Comparison of ENCODE assay signal across 13 mouse cellular contexts in the genomic region with DNA sequence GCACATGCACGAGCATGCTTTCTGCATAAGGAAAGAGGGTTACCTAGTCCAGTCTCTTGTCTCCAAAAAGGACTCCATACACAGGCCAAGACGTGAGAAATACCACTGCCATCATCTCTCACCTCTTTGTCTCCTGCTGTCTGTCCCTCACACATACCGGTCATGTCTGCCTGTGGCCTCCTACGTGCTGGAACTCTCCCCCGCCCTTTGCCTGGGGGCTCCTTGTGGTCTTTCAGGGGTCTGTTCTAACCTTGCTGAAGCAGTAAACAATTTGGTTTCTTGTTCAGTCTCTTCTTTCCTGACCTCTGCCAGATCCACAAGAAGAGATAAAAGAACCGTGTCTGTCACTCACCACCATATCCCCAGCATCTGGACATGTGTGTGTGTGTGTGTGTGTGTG.
DNase-seq lines count a peak whose midpoint lies in the region; ATAC-seq lines count a peak whose summit lies in the region.
"Had no signal": no experiment of that assay in that cellular context is flagged by ENCODE, and none has a peak within 500 bp of the region (broad histone marks: within the 10 kb centered on the region; RNA-seq: fewer than 3 reads in every experiment).

No protein-coding gene starts in this region.

- no peaks in the 10 kb centered on the region for H3K9me3 ChIP-seq in heart, embryonic 15.5 days (replicated peaks)
- H3K9me3 ChIP-seq in midbrain, embryonic 10.5 days (replicated peaks), result no peaks in the 10 kb centered on the region
- no peaks in the 10 kb centered on the region for H3K9me3 ChIP-seq in midbrain, embryonic 15.5 days
- H3K9me3 ChIP-seq in hindbrain, embryonic 16.5 days (ENCODE audit: control insufficient read depth, low read length), result no peaks in the 10 kb centered on the region
- no peaks in the 10 kb centered on the region for H3K9me3 ChIP-seq in stomach, embryonic 15.5 days

- H3K9ac ChIP-seq in heart, embryonic 15.5 days, result 0 out of 2 replicates have a peak overlapping the region, but pooled peaks have one; percentile 5
- no peak overlapping the region for H3K9ac ChIP-seq in midbrain, embryonic 15.5 days
- no peak overlapping the region for H3K9ac ChIP-seq in hindbrain, embryonic 16.5 days (ENCODE audit: low read depth, low read length)
- no peak overlapping the region for H3K9ac ChIP-seq in stomach, embryonic 15.5 days
- H3K9ac ChIP-seq: forebrain, postnatal 0 days had no signal

- no peaks in the 10 kb centered on the region for H3K36me3 ChIP-seq in heart, embryonic 15.5 days
- H3K36me3 ChIP-seq in midbrain, embryonic 10.5 days, result no peaks in the 10 kb centered on the region
- H3K36me3 ChIP-seq in midbrain, embryonic 15.5 days (replicated peaks), result no peaks in the 10 kb centered on the region
- H3K36me3 ChIP-seq in hindbrain, embryonic 16.5 days (ENCODE audit: control insufficient read depth, insufficient read depth, low read length), result no peaks in the 10 kb centered on the region
- no peaks in the 10 kb centered on the region for H3K36me3 ChIP-seq in stomach, embryonic 15.5 days

- DNase-seq in heart, adult 8-10 months (ENCODE audit: low spot score), result no peak
- no peak for DNase-seq in midbrain, embryonic 10.5 days (ENCODE audit: low spot score)
- no peak for DNase-seq in embryo, embryonic 10.5 days (ENCODE audit: low spot score)
- DNase-seq in cerebellum, adult 11 months, result no peak
- DNase-seq: adrenal gland, postnatal 25 days; cerebellum, adult 11-12 months; forebrain, postnatal 0 days; kidney, postnatal 25 days; lung, postnatal 36 days had no signal

- H3K4me2 ChIP-seq in heart, embryonic 15.5 days, result peak overlapping the region; percentile 36
- H3K4me2 ChIP-seq in midbrain, embryonic 15.5 days, result no peak overlapping the region
- no peak overlapping the region for H3K4me2 ChIP-seq in hindbrain, embryonic 16.5 days (ENCODE audit: low read length)
- H3K4me2 ChIP-seq in stomach, embryonic 15.5 days, result no peak overlapping the region

- WGBS in heart, embryonic 15.5 days, result 25% methylated on average over 6 of the region's 6 CpGs
- 73% methylated on average over 6 of the region's 6 CpGs for WGBS in midbrain, embryonic 10.5 days
- WGBS in midbrain, embryonic 15.5 days, result 68% methylated on average over 6 of the region's 6 CpGs
- WGBS in hindbrain, embryonic 16.5 days, result 63% methylated on average over 6 of the region's 6 CpGs
- WGBS in stomach, embryonic 15.5 days, result 48% methylated on average over 6 of the region's 6 CpGs

- H3K27me3 ChIP-seq in heart, embryonic 15.5 days, result no peaks in the 10 kb centered on the region
- no peaks in the 10 kb centered on the region for H3K27me3 ChIP-seq in midbrain, embryonic 10.5 days (ENCODE audit: low read depth, poor library complexity, severe bottlenecking)
- no peaks in the 10 kb centered on the region for H3K27me3 ChIP-seq in midbrain, embryonic 15.5 days (replicated peaks)
- 0 out of 2 replicates have a peak, but pooled peaks cover 2% of the 10 kb centered on the region for H3K27me3 ChIP-seq in hindbrain, embryonic 16.5 days (replicated peaks; ENCODE audit: control insufficient read depth, insufficient read depth, low read length)
- H3K27me3 ChIP-seq in stomach, embryonic 15.5 days (replicated peaks), result no peaks in the 10 kb centered on the region

- ATAC-seq in heart, embryonic 15.5 days (replicated peaks; ENCODE audit: insufficient number of reproducible peaks, insufficient read depth, low FRiP score, low read depth), result no peak
- no peak for ATAC-seq in midbrain, embryonic 15.5 days (replicated peaks)
- ATAC-seq in hindbrain, embryonic 16.5 days, result no peak
- no peak for ATAC-seq in stomach, embryonic 15.5 days (ENCODE audit: insufficient read depth, low FRiP score, low read depth)
- ATAC-seq: forebrain, postnatal 0 days had no signal

- peak overlapping the region; percentile 78 for H3K27ac ChIP-seq in heart, embryonic 15.5 days
- H3K27ac ChIP-seq in midbrain, embryonic 10.5 days (replicated peaks), result peak overlapping the region; percentile 55; the same call in 1 of the 2 replicates
- no peak overlapping the region for H3K27ac ChIP-seq in midbrain, embryonic 15.5 days
- peak overlapping the region; percentile 1; the same call in 1 of the 2 replicates for H3K27ac ChIP-seq in hindbrain, embryonic 16.5 days (ENCODE audit: low read depth, low read length)
- 0 out of 2 replicates have a peak overlapping the region, but pooled peaks have one; percentile 24 for H3K27ac ChIP-seq in stomach, embryonic 15.5 days

- no peak overlapping the region for H3K4me3 ChIP-seq in heart, embryonic 15.5 days
- no peak overlapping the region for H3K4me3 ChIP-seq in midbrain, embryonic 10.5 days
- no peak overlapping the region for H3K4me3 ChIP-seq in midbrain, embryonic 15.5 days
- no peak overlapping the region for H3K4me3 ChIP-seq in hindbrain, embryonic 16.5 days (ENCODE audit: low read length)
- H3K4me3 ChIP-seq in stomach, embryonic 15.5 days (replicated peaks), result no peak overlapping the region

- peaks cover 46% of the 10 kb centered on the region for H3K4me1 ChIP-seq in heart, embryonic 15.5 days (replicated peaks)
- peaks cover 49% of the 10 kb centered on the region for H3K4me1 ChIP-seq in midbrain, embryonic 10.5 days
- peaks cover 8% of the 10 kb centered on the region for H3K4me1 ChIP-seq in midbrain, embryonic 15.5 days
- H3K4me1 ChIP-seq in hindbrain, embryonic 16.5 days (ENCODE audit: control insufficient read depth, insufficient read depth, low read depth, low read length), result peaks cover 7% of the 10 kb centered on the region
- peaks cover 10% of the 10 kb centered on the region for H3K4me1 ChIP-seq in stomach, embryonic 15.5 days
